Comparison of ENCODE assay signal across 14 mouse cellular contexts in the genomic region with DNA sequence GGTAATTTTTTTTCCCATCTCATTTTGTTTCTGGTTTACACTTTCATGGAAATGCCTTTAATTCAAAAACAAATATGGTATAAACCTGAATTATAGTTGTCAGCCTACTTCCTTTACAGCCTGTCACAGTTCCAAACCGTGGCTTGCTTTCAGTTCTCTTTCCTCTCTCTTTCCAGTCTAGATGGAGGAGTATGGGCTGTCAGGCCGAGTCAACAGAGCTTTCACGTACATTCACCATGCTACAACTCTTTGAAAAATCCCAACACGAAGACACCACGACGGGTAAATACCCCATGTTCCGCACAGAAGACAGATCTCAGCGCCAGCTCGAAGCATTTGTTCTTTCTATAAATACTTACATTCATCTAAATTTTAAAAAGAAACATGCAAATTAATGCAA.
DNase-seq lines count a peak whose midpoint lies in the region; ATAC-seq and TF ChIP-seq lines count a peak whose summit lies in the region.
"Had no signal": no experiment of that assay in that cellular context is flagged by ENCODE, and none has a peak within 500 bp of the region (broad histone marks: within the 10 kb centered on the region; RNA-seq: fewer than 3 reads in every experiment).

No protein-coding gene starts in this region.

- no peaks in the 10 kb centered on the region for H3K27me3 ChIP-seq in kidney, adult 2 months (replicated peaks; ENCODE audit: control insufficient read depth, insufficient read depth, low read length)
- no peaks in the 10 kb centered on the region for H3K27me3 ChIP-seq in kidney, embryonic 15.5 days
- no peaks in the 10 kb centered on the region for H3K27me3 ChIP-seq in hindbrain, embryonic 11.5 days (ENCODE audit: control insufficient read depth, insufficient read depth, low read length)
- H3K27me3 ChIP-seq in lung, postnatal 0 days (replicated peaks; ENCODE audit: insufficient read depth, low read length) = no peaks in the 10 kb centered on the region
- H3K27me3 ChIP-seq: embryonic facial prominence, embryonic 15.5 days; forebrain, embryonic 13.5 days; megakaryocyte, embryonic 14.5 days had no signal

- H3K9ac ChIP-seq in kidney, embryonic 15.5 days = no peak overlapping the region
- no peak overlapping the region for H3K9ac ChIP-seq in hindbrain, embryonic 11.5 days (ENCODE audit: low read depth, low read length)
- no peak overlapping the region for H3K9ac ChIP-seq in lung, postnatal 0 days (replicated peaks; ENCODE audit: low read depth)
- H3K9ac ChIP-seq: embryonic facial prominence, embryonic 15.5 days; forebrain, embryonic 13.5 days had no signal

- peak; percentile 9 for DNase-seq in kidney, adult 2 months
- DNase-seq in A20 (ENCODE audit: low read depth, low spot score) = peak; percentile 43
- no peak for DNase-seq in hindbrain, embryonic 11.5 days (ENCODE audit: low spot score)
- DNase-seq in thymus, postnatal 25 days = no peak
- no peak for DNase-seq in lung, postnatal 0 days (ENCODE audit: low spot score)
- DNase-seq: adrenal gland, postnatal 25 days; lung, adult 18-20 months; thymus, postnatal 14 days had no signal

- 68% methylated on average over 9 of the region's 9 CpGs for WGBS in kidney, adult 2 months
- 55% methylated on average over 9 of the region's 9 CpGs for WGBS in kidney, embryonic 15.5 days
- WGBS in hindbrain, embryonic 11.5 days = 90% methylated on average over 9 of the region's 9 CpGs
- 71% methylated on average over 9 of the region's 9 CpGs for WGBS in lung, postnatal 0 days

- H3K4me2 ChIP-seq in kidney, embryonic 15.5 days = no peak overlapping the region
- no peak overlapping the region for H3K4me2 ChIP-seq in hindbrain, embryonic 11.5 days (replicated peaks; ENCODE audit: low read depth, low read length)
- H3K4me2 ChIP-seq in lung, postnatal 0 days (replicated peaks; ENCODE audit: low read depth, low read length) = no peak overlapping the region
- H3K4me2 ChIP-seq: embryonic facial prominence, embryonic 15.5 days; forebrain, embryonic 13.5 days had no signal

- no peak for TF ChIP-seq EP300 in lung, postnatal 0 days (IDR thresholded peaks at IDR 0.05)

- H3K36me3 ChIP-seq in kidney, adult 2 months (ENCODE audit: control insufficient read depth, insufficient read depth, low read length) = no peaks in the 10 kb centered on the region
- no peaks in the 10 kb centered on the region for H3K36me3 ChIP-seq in kidney, embryonic 15.5 days
- H3K36me3 ChIP-seq in hindbrain, embryonic 11.5 days (ENCODE audit: control insufficient read depth, insufficient read depth, low read length) = no peaks in the 10 kb centered on the region
- H3K36me3 ChIP-seq in lung, postnatal 0 days (ENCODE audit: insufficient read depth, low read length) = no peaks in the 10 kb centered on the region
- H3K36me3 ChIP-seq: embryonic facial prominence, embryonic 15.5 days had no signal

- H3K4me3 ChIP-seq in kidney, adult 2 months (ENCODE audit: insufficient read depth, low read depth, low read length) = no peak overlapping the region
- H3K4me3 ChIP-seq in kidney, embryonic 15.5 days (replicated peaks) = no peak overlapping the region
- H3K4me3 ChIP-seq in hindbrain, embryonic 11.5 days (ENCODE audit: low read depth, low read length) = no peak overlapping the region
- H3K4me3 ChIP-seq in lung, postnatal 0 days (ENCODE audit: low read depth, low read length) = no peak overlapping the region
- H3K4me3 ChIP-seq: embryonic facial prominence, embryonic 15.5 days; forebrain, embryonic 13.5 days; megakaryocyte, embryonic 14.5 days had no signal

- TF ChIP-seq POLR2A in kidney, adult 2 months (IDR thresholded peaks at IDR 0.05; ENCODE audit: low read depth, low read length) = no peak

- no peaks in the 10 kb centered on the region for H3K9me3 ChIP-seq in kidney, embryonic 15.5 days (replicated peaks)
- no peaks in the 10 kb centered on the region for H3K9me3 ChIP-seq in hindbrain, embryonic 11.5 days (ENCODE audit: control insufficient read depth, low read length)
- H3K9me3 ChIP-seq in lung, postnatal 0 days (ENCODE audit: low read length) = no peaks in the 10 kb centered on the region
- H3K9me3 ChIP-seq: embryonic facial prominence, embryonic 15.5 days had no signal

- no peak overlapping the region for H3K27ac ChIP-seq in kidney, adult 2 months (ENCODE audit: insufficient read depth, low read depth, low read length)
- no peak overlapping the region for H3K27ac ChIP-seq in kidney, embryonic 15.5 days
- no peak overlapping the region for H3K27ac ChIP-seq in hindbrain, embryonic 11.5 days (ENCODE audit: low read depth, low read length)
- no peak overlapping the region for H3K27ac ChIP-seq in lung, postnatal 0 days (ENCODE audit: low read length)
- H3K27ac ChIP-seq: embryonic facial prominence, embryonic 15.5 days; forebrain, embryonic 13.5 days had no signal

- H3K4me1 ChIP-seq in kidney, adult 2 months (ENCODE audit: control insufficient read depth, insufficient read depth, low read length) = no peaks in the 10 kb centered on the region
- 0 out of 2 replicates have a peak, but pooled peaks cover 3% of the 10 kb centered on the region for H3K4me1 ChIP-seq in kidney, embryonic 15.5 days
- no peaks in the 10 kb centered on the region for H3K4me1 ChIP-seq in hindbrain, embryonic 11.5 days (replicated peaks; ENCODE audit: control insufficient read depth, insufficient read depth, low read length)
- H3K4me1 ChIP-seq in lung, postnatal 0 days (ENCODE audit: insufficient read depth, low read depth, low read length) = no peaks in the 10 kb centered on the region
- H3K4me1 ChIP-seq: embryonic facial prominence, embryonic 15.5 days; forebrain, embryonic 13.5 days; megakaryocyte, embryonic 14.5 days had no signal

- no peak for ATAC-seq in kidney, embryonic 15.5 days (replicated peaks; ENCODE audit: low FRiP score)
- ATAC-seq in common myeloid progenitor, adult 5-6 weeks (replicated peaks; ENCODE audit: low read depth, poor library complexity, severe bottlenecking) = 0 out of 2 replicates have a peak, but pooled peaks have one; percentile 47
- 0 out of 2 replicates have a peak, but pooled peaks have one; percentile 38 for ATAC-seq in megakaryocyte, adult 5-6 weeks (ENCODE audit: poor library complexity, severe bottlenecking)
- no peak for ATAC-seq in hindbrain, embryonic 11.5 days (ENCODE audit: low FRiP score)
- no peak for ATAC-seq in lung, postnatal 0 days
- ATAC-seq: forebrain, embryonic 13.5 days had no signal

- no peak for TF ChIP-seq CTCF in kidney, adult 2 months (conservative IDR thresholded peaks at IDR 0.05; ENCODE audit: insufficient read depth, insufficient read length, low read depth, low read length)
- no peak for TF ChIP-seq CTCF in lung, postnatal 0 days (IDR thresholded peaks at IDR 0.05)

Comparison
In these comparisons a context has a peak if more than half of its experiments do, and no peak if none do; other contexts are left out.
1. DNase-seq: peak in kidney, adult 2 months (single experiment) and A20 (single experiment); none in hindbrain, embryonic 11.5 days (single experiment), thymus, postnatal 25 days (single experiment) and lung, postnatal 0 days (single experiment).
2. ATAC-seq: peak in common myeloid progenitor, adult 5-6 weeks (single experiment) and megakaryocyte, adult 5-6 weeks (single experiment); none in kidney, embryonic 15.5 days (single experiment), hindbrain, embryonic 11.5 days (single experiment) and lung, postnatal 0 days (single experiment).